Mouse (Mus musculus) layer of hippocampus, adult 2 months (tissue): ENCODE data around the gene H2-Eb2. TPM values are rescaled to one million over a fixed set of nuclear protein-coding genes. Genes with fewer than 3 reads are reported as not detected.
"Not testable (repeated sequence)": the region's sequence is repeated elsewhere in the genome, so short reads cannot be mapped to it uniquely, and the experiment has no call there.

Experiments used
- DNase-seq, 2 experiments: peaks; one replicate each; pipeline ENCODE4 v3.0.0; 2022; ENCODE audit warnings: low spot score in 2 of 2
- H3K27ac ChIP-seq: fragments of 200-600 bp; 2 replicates; pipeline ENCODE4 v1.8.1; 2022
- H3K4me3 ChIP-seq: fragments of 200-600 bp; 2 replicates; pipeline ENCODE4 v1.8.1; 2022; ENCODE audit warnings: mild to moderate bottlenecking
- CTCF ChIP-seq: fragments of 200-600 bp; conservative IDR thresholded peaks from 2 replicates; pipeline ENCODE4 v1.8.1; 2022; ENCODE audit warnings: antibody characterized with exemption, mild to moderate bottlenecking, moderate library complexity
- total RNA-seq, 2 experiments: library from RNA; stranded (reverse); gene quantifications; 2 replicates each; pipeline ENCODE4 v1.2.3; 2021

H2-Eb2 gene
- total RNA-seq, 2 experiments from 2014 or later = not detected

DNA sequence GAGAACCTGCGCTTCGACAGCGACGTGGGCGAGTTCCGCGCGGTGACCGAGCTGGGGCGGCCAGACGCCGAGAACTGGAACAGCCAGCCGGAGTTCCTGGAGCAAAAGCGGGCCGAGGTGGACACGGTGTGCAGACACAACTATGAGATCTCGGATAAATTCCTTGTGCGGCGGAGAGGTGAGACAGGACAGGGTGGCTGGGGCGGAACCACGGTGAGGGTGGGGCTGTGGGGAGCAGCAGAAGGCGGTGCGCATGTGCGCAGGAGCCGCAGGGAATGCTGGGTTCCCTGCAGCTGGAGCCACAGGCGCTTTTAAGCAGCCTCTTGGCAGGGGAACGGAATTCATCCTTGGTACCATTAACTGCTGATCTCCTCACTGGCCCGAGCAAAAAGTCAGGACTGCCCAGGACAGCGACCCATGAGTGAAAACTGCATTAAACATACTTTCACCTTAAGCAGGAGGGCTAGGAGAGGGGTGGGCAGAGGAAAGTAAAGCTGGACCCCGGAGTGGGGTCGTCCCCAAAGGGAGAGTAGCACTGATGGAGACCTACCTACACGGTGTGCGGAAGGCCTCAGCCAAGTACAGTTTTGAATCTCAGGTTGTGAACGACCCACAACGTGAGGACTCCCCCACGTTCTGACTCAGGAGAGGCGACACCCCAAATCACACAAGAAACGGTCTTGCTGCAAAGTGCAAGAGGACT is 15.6 kb upstream of the H2-Eb2 start:
- Histone ChIP-seq H3K4me3 (peak overlapping the region; percentile 69), H3K27ac (peak overlapping the region; percentile 71)
- peak; percentile 56 to 65 for DNase-seq
- no peak for TF ChIP-seq CTCF

DNA sequence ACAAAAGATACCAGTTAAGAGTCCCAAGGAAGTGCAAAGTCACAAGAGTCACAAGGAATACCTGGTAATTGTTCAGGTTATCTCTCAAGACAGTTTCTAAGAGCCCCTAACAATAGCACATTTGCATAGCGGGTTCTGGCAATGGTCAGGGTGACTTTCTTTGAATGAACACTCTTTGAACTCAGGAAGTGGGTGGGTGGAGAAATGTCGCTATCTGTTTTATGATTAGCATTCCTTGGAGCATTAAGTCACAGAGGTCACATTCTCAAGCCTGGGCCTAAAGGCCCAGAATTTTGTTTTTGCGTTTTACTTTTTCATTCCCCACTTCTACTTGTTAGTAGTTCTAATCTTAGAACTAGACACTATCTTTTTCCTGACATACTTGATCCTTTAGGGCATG is 14.9 kb upstream of the H2-Eb2 start:
- not testable (repeated sequence) for H3K27ac ChIP-seq, DNase-seq, H3K4me3 ChIP-seq

DNA sequence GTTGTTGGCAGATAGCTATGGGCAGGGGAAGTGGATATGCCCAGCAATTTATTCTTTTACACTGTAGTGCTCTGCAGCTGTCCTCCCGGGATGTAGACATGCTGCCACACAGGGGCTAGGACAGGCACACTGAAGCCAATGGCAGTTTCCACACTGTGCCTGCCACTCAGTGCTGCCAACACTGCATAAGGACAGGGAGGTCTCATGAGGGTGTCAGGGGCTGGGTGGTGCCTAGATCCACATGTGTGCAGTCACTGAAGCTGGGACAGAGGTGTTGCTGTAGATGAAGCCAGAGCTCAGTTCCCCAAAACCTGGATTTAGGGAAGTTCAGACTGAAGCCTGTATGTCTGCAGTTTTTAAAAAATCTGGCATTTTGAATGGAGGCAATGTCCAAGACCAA is 13.3 kb upstream of the H2-Eb2 start:
- no peak for TF ChIP-seq CTCF
- no peak overlapping the region for H3K27ac ChIP-seq
- no peak for DNase-seq
- no peak overlapping the region for H3K4me3 ChIP-seq

DNA sequence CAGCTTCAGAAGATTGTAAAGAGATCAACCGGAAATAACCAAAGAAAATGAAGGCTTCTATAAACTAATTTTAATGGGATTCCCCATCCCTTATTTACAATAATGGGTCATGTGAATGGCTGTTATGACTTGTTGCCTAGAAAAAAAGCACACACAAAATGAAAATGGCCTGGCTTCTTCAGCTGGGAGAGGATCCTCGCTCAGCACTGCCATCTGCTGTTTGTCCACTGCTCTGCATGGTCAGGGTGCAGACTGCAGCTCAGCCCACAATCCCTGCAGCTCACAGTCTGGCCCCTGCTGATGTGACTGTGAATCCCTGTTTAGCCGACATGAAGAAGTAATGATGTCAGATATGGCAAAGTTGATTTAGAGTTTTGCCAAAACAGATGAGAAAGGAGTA is 12.1 kb upstream of the H2-Eb2 start:
- peak; percentile 99 for TF ChIP-seq CTCF
- no peak overlapping the region for H3K4me3 ChIP-seq
- no peak overlapping the region for H3K27ac ChIP-seq
- DNase-seq = peak; percentile 66 to 84

DNA sequence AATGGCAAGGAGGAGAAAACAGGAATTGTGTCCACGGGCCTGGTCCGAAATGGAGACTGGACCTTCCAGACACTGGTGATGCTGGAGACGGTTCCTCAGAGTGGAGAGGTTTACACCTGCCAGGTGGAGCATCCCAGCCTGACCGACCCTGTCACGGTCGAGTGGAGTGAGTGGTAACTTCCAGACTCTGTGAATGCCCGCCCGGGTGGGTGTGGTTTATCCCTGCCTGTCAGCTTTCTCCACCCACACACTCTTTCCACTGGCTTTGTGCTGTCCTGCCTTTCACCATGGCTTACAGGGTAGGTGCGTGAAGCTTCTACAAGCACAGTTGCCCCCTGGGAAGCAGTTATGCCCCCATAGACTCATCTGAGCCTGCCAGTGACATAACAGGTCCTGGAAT is 11.2 kb upstream of the H2-Eb2 start:
- no peak overlapping the region for H3K27ac ChIP-seq
- no peak for TF ChIP-seq CTCF
- DNase-seq = no peak
- H3K4me3 ChIP-seq = no peak overlapping the region

DNA sequence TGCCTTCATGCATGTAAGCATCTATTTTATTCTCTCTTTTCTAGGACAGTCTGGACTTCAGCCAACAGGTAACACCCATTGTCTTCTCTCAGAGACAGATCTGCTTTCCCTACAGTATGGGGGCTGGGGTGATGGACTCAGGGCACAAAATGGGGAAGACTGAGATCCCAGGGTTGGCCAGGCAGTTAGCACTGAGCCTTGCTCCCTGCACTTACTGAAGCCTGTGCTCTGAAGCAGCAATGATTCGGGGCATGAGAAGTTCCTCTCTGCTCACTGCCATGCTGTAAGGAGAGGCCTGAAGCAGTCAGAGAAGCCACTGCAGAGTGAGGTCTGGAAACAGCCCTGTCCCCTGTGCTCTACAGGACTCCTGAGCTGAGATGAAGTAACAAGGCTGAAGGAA is 10.0 kb upstream of the H2-Eb2 start:
- Histone ChIP-seq H3K4me3 (no peak overlapping the region), H3K27ac (no peak overlapping the region)
- DNase-seq = no peak
- TF ChIP-seq CTCF = no peak

DNA sequence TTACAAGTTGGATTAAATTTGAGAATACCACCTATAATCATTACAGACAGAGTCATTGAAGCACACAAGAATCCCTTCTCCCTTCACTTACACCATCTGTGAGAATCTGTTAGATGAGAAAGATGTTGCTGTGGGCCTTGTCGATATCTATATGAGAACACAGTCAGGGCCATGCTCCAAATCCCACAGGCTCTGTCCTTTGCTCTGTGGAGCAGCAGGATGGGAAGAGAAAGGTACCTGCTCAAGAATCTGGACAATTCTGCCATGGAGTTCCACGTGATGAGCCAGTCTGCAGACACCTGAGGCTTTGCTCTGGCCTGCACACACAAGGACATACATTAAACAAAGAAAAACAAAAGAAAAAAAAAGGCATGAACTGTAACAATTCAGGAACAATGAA is 8.8 kb upstream of the H2-Eb2 start:
- H3K4me3 ChIP-seq = no peak overlapping the region
- DNase-seq = no peak
- no peak for TF ChIP-seq CTCF

DNA sequence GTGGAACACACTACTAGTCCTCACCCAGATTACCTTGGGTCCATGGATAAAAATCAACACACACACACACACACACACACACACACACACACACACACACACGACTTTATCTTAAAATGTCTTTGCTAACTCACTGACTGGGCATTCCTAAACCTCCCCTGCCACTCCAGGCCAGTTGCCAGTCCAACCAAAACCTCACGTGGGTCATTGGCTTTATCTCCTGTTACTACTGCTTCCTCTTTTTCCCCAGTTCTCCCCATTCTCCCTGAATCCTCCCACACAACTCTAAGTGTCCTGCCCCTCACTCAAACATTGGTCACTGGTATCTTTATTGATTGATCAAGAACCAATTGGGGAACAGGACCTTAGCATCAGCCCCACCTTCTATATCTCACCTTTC is 8.2 kb upstream of the H2-Eb2 start:
- H3K4me3 ChIP-seq = no peak overlapping the region
- no peak for TF ChIP-seq CTCF
- DNase-seq = no peak

More for the DNA sequence above, 8.8 kb upstream of the H2-Eb2 start:
- H3K27ac ChIP-seq = no peak overlapping the region

DNA sequence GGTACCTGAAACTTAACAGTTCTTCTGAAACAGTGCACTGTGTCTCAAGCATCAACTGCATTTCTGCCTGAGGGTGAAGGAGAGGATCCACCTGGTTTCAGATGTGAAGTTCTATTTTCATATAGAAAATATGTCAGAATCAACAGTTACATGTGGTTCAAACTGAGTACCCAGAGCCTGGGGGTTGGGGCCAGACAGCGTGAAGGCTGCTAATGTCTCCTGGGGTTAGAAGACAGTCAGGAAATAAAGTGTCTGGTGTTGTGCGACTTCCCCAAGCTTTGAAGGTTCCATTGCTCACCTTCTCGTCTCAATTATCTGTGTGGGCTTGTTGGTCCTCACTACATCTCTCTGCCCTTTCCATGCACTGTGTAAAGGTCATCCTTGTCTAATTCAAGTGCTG is 908 bp downstream of the H2-Eb2 start:
- Histone ChIP-seq H3K4me3 (no peak overlapping the region), H3K27ac (no peak overlapping the region)
- DNase-seq = no peak
- no peak for TF ChIP-seq CTCF

More for the DNA sequence above, 8.2 kb upstream of the H2-Eb2 start:
- H3K27ac ChIP-seq = no peak overlapping the region

DNA sequence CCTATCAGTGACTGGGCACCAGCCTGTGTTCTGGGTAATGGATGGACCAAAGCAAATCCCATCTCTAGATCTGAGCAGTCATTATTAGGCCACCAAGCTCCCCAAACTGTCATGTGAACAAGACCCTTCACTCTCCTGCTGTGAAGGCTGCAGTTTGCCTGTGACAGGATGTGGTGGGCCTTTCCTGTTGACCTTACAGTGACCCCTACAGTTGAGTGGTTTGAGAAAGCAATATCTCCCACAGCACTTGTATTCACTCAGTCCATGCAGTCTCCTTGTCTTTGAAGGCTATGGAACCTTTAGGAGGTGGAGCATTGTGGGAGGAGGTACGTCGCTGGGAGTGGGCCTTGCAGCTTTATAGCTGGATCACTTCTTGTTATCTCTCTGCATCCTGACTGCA is 4.3 kb downstream of the H2-Eb2 start:
- Histone ChIP-seq H3K27ac (no peak overlapping the region), H3K4me3 (no peak overlapping the region)
- DNase-seq = no peak
- TF ChIP-seq CTCF = no peak

DNA sequence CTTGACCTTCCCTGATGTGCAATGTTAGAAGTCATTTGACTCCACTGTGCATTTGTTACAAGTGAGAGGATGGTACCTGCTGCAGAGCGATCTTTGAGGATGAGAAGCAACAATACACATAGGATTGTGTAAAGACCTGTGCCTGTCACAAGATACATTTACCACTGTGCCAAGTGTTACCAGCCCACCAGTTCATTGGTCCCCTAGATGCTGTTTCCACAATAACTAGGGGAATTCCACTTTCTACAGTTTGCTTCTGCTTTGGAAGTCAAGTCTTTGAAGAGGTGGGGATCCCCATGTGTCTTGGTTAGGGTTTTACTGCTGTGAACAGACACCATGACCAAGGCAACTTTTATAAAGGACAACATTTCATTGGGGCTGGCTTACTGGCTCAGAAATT is 5.7 kb downstream of the H2-Eb2 start:
- Histone ChIP-seq H3K4me3 (no peak overlapping the region), H3K27ac (no peak overlapping the region)
- no peak for TF ChIP-seq CTCF
- DNase-seq = no peak

DNA sequence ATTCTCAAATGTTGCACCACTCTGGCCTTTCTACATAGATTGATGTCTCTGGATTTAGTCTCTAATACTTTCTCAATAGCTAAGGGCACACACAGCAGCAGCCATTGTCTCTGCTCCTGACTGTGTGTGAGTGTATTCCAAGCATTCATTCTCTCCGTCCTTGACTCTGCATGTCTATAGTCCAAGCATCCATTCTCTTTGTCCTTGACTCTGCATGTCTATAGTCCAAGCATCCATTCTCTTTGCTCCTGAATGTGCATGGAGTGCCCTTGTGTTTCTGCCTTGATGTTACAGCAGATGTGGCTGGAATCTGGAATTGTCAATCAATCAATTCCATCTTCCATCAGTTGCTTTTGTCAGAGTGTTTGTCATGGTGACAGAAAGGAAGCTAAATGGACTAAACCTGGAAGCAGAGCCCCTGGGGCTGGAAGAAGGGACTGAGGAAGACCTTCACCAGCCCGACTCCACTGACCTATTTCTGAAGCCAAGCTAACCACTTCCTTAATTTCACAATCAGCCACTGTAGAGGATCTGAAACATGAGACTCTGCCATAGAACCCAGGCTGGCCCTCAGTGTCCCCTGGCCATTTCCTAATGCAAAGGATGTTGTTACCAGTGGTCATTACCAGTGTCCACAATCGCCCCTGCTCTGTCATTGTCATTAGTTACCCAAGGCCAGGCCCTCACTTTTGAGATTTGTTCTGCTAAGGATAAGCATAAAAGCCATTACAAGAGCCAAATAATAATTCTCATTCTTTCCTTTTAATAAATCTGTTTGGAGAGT is 15.3 kb downstream of the H2-Eb2 start:
- no peak for TF ChIP-seq CTCF
- Histone ChIP-seq H3K4me3 (no peak overlapping the region), H3K27ac (no peak overlapping the region)
- DNase-seq = no peak

DNA sequence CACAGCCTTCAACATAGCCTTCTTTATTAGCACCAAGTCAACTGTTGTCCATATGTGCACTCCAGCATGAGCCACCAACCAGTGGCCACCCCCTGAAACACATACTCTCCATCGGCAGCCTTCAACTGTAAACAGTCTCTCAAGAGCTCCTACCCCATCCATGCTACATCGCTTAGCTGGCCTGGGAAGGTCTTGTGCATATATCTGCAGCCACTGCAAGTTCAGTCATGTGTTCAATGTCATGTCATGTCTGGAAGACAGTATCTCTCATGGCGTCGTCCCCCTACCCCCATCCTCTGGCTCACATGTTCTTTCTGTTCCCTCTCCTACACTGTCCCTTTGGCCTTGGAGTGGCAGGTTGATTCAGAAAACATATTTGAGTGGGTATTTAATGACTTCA is 19.4 kb downstream of the H2-Eb2 start:
- Histone ChIP-seq H3K4me3 (no peak overlapping the region), H3K27ac (no peak overlapping the region)
- DNase-seq = no peak
- no peak for TF ChIP-seq CTCF

DNA sequence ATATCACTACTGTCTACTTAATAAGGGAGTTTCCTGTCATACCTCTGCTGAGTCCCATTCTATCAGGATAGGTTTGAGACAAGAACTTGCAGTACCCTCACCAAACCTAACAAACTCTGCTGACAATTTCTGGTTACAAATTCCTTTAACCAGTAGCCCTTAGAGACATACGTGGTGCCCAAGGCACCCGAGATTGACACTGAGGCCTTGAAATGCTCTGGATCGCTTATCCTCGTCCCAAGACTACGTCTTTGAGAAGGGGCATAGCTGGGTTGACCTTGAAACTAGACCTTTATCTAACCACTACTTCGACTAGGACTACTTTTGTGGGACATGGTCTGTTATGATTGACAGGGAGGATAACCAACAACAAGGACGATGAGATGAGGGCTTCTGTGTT is 20.0 kb downstream of the H2-Eb2 start:
- no peak for DNase-seq
- H3K4me3 ChIP-seq = no peak overlapping the region
- H3K27ac ChIP-seq = no peak overlapping the region
- TF ChIP-seq CTCF = no peak
